Mouse (Mus musculus) MEL (cell line): ENCODE data around the gene Gm3045.

Source experiments
- CTCF ChIP-seq, 3 experiments: IDR thresholded peaks in 2 of 3; conservative IDR thresholded peaks in 1 of 3; 2 replicates each; pipeline ENCODE4 v1.5.1; 2011 to 2012; ENCODE audit warnings: low read length in 3 of 3, low read depth in 2 of 3, mild to moderate bottlenecking in 2 of 3, improper control_type of control experiment in 1 of 3, inconsistent platforms in 1 of 3, mixed read lengths in 1 of 3, moderate library complexity in 1 of 3; ENCODE audit not compliant: control insufficient read depth in 1 of 3, insufficient read depth in 1 of 3, poor library complexity in 1 of 3, severe bottlenecking in 1 of 3
- E2F4 ChIP-seq: IDR thresholded peaks from 2 replicates; pipeline ENCODE4 v1.6.1; 2011; ENCODE audit warnings: low read depth, low read length, improper control_type of control experiment, borderline replicate concordance
- ETS1 ChIP-seq: IDR thresholded peaks from 2 replicates; pipeline ENCODE4 v1.6.1; 2012; ENCODE audit warnings: low read depth, mild to moderate bottlenecking, inconsistent platforms, low read length, improper control_type of control experiment, moderate library complexity
- MAX ChIP-seq: IDR thresholded peaks from 2 replicates; pipeline ENCODE4 v1.6.1; 2011; ENCODE audit warnings: low read length, improper control_type of control experiment
- USF1 ChIP-seq: IDR thresholded peaks from 2 replicates; pipeline ENCODE4 v1.6.1; 2014; ENCODE audit warnings: low read depth, mild to moderate bottlenecking, inconsistent platforms, low read length, improper control_type of control experiment, moderate library complexity

GRCm38 (mm10) chr13:56403381-56404086, 22.9 kb upstream of the Gm3045 start:
- TF ChIP-seq MAX, result no peak
- no peak for TF ChIP-seq E2F4
- TF ChIP-seq CTCF (IDR thresholded peaks at IDR 0.05 in 2 of 3, conservative IDR thresholded peaks at IDR 0.05 in 1 of 3; ENCODE audit: control insufficient read depth in 1 of 3, insufficient read depth in 1 of 3, low read depth in 2 of 3, low read length in 3 of 3, poor library complexity in 1 of 3, severe bottlenecking in 1 of 3), result no peak
- no peak for TF ChIP-seq ETS1
- TF ChIP-seq USF1, result no peak
